Mouse (Mus musculus): Measurements from ENCODE around the gene Clec4n.

- TF ChIP-seq CTCF (IDR thresholded peaks at IDR 0.05; ENCODE audit: borderline replicate concordance, insufficient read depth, low read length) (no peak), POLR2A (IDR thresholded peaks at IDR 0.05; ENCODE audit: low read depth, low read length) (no peak)
Measured at GRCm38 (mm10) chr6:123252735-123253134, 23.1 kb downstream of the Clec4n start.

All from embryonic fibroblast, embryonic 13.5 days (primary cell).